Mouse (Mus musculus) monocyte, adult 5-6 weeks (primary cell): ENCODE data around the gene Trappc3. TPM values are rescaled to one million over a fixed set of nuclear protein-coding genes. Genes with fewer than 3 reads are reported as not detected.
"Not testable (repeated sequence)": the region's sequence is repeated elsewhere in the genome, so short reads cannot be mapped to it uniquely, and the experiment has no call there.

ENCODE experiments used
- ATAC-seq: fragments of 153-309, 156-312 bp; replicated peaks from 2 replicates; pipeline ENCODE4 v1.8.0; 2017; ENCODE audit warnings: mild to moderate bottlenecking; ENCODE audit not compliant: low TSS enrichment, insufficient number of reproducible peaks, severe bottlenecking, poor library complexity, low FRiP score
- total RNA-seq: library from RNA; stranded (forward); fragments of 200-1000, 200-491, 200-594 nt; gene quantifications from 3 replicates; pipeline ENCODE4 v1.2.3, GENCODE M21; 2017

The Trappc3 gene
- 46.3 to 53.6 TPM (median 51.4 TPM) in 3 replicates for total RNA-seq

- peak; percentile 82 for ATAC-seq
Observed at GRCm38 (mm10) chr4:126262119-126262807, at the start of gene Trappc3. Gene Trappc3 (plus strand): TSS chr4:126262325.

- no peak for ATAC-seq
Observed at GRCm38 (mm10) chr4:126217771-126218170, 44.4 kb upstream of the Trappc3 start.

- not testable (repeated sequence) for ATAC-seq
Observed at GRCm38 (mm10) chr4:126219540-126219939, 42.6 kb upstream of the Trappc3 start.

GRCm38 (mm10) chr4:126220045-126220444 is 42.1 kb upstream of the Trappc3 start:
- ATAC-seq: no peak

GRCm38 (mm10) chr4:126222631-126223030 is 39.5 kb upstream of the Trappc3 start:
- ATAC-seq: no peak

- no peak; the same call in 1 of the 2 replicates for ATAC-seq
Observed at GRCm38 (mm10) chr4:126226640-126227039, 35.5 kb upstream of the Trappc3 start.

GRCm38 (mm10) chr4:126227077-126227761 is 34.9 kb upstream of the Trappc3 start:
- peak; percentile 81 for ATAC-seq

GRCm38 (mm10) chr4:126228144-126228543 is 34.0 kb upstream of the Trappc3 start:
- no peak for ATAC-seq

GRCm38 (mm10) chr4:126229900-126230299 is 32.2 kb upstream of the Trappc3 start:
- ATAC-seq: no peak

GRCm38 (mm10) chr4:126233676-126234308 is 28.3 kb upstream of the Trappc3 start:
- no peak for ATAC-seq

- ATAC-seq: no peak
Observed at GRCm38 (mm10) chr4:126234496-126235175, 27.5 kb upstream of the Trappc3 start.

GRCm38 (mm10) chr4:126235191-126235590 is 26.9 kb upstream of the Trappc3 start:
- no peak for ATAC-seq

- no peak for ATAC-seq
Observed at GRCm38 (mm10) chr4:126236467-126237280, 25.5 kb upstream of the Trappc3 start.

GRCm38 (mm10) chr4:126237721-126238242 is 24.3 kb upstream of the Trappc3 start:
- ATAC-seq: no peak

- no peak for ATAC-seq
Observed at GRCm38 (mm10) chr4:126239862-126240475, 22.2 kb upstream of the Trappc3 start.

GRCm38 (mm10) chr4:126241956-126242355 is 20.2 kb upstream of the Trappc3 start:
- no peak for ATAC-seq

GRCm38 (mm10) chr4:126242510-126242909 is 19.6 kb upstream of the Trappc3 start:
- ATAC-seq: no peak
